Mouse (Mus musculus): Measurements from ENCODE around the gene Rec8. TPM values are rescaled to one million over a fixed set of nuclear protein-coding genes. Genes with fewer than 3 reads are reported as not detected.

Gene Rec8
- polyA plus RNA-seq (2014; fragmentation: Nextera tagmentation; extraction: Ambion mirVana): 7.7 TPM in 2 replicates

DNA sequence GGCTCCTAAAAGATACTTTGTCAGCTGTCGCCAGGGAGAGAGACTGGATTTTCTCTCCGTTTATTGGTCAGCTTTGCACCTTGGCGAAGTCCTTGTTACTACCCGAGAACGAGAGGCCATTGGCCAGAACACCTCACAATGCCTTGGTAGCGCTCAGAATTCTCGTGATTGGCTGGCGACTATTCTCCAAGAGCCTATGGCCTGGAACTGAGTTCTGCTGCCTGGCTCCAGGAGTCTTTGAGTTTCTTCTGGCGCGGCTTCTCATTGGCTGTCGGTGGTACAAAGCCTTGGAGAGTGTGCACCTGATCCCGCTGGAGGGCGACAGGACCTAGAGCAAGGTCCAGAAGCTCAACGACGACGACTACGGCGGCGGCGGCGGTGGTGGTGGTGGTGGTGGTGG is at the start of gene Rec8:
Gene Rec8, plus strand, starts transcription at position 216 of the 400 bp plus-strand sequence.
- Histone ChIP-seq H3K4me2 (ENCODE audit: low read depth, severe bottlenecking) (peak within 1 kb of the TSS; percentile 42), H3K4me3 (ENCODE audit: low read depth, low read length) (peak within 1 kb of the TSS; percentile 14), H3K36me3 (ENCODE audit: control insufficient read depth, insufficient read depth, low read length) (no peaks in the 10 kb centered on the region), H3K9ac (ENCODE audit: low read length) (0 out of 2 replicates have a peak within 1 kb of the TSS, but pooled peaks have one; percentile 1), H3K27ac (replicated peaks; ENCODE audit: low read depth, low read length) (no peak within 1 kb of the TSS), H3K4me1 (ENCODE audit: control insufficient read depth, insufficient read depth, low read length) (no peaks in the 10 kb centered on the region), H3K9me3 (ENCODE audit: control insufficient read depth, low read length) (no peaks in the 10 kb centered on the region), H3K27me3 (ENCODE audit: control insufficient read depth, insufficient read depth, low read length) (no peaks in the 10 kb centered on the region)
- DNase-seq (ENCODE audit: low spot score) (peak; percentile 70), ATAC-seq (ENCODE audit: insufficient number of reproducible peaks, low FRiP score, low TSS enrichment, low read depth) (peak; percentile 86)
- 8% methylated on average over 21 of the region's 21 CpGs for WGBS

DNA sequence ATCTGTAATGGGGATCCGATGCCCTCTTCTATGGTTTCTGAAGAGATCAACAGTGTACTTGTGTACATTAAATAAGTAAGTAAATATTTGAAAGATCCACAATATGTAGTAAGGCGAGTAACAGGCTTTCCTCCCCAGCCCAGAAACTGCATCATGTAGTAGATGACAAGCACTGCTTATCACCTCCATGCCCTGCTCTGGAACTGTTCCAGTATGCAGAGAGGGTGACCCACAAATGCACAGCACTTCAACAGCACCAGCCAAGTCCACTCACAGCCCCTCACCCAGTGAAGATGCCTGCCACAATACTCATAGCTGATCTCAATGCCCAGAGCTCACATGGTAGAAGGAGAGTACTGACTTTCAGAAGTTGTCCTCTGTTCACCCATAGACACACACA is 47.2 kb upstream of the Rec8 start:
- DNase-seq (ENCODE audit: low spot score) (no peak), ATAC-seq (ENCODE audit: insufficient number of reproducible peaks, low FRiP score, low TSS enrichment, low read depth) (no peak)
- peaks cover 16% of the 10 kb centered on the region; the same call in 1 of the 2 replicates for H3K36me3 ChIP-seq (ENCODE audit: control insufficient read depth, insufficient read depth, low read length)
- H3K9me3 ChIP-seq (ENCODE audit: control insufficient read depth, low read length): no peaks in the 10 kb centered on the region
- H3K4me1 ChIP-seq (ENCODE audit: control insufficient read depth, insufficient read depth, low read length): no peaks in the 10 kb centered on the region
- WGBS: 98% methylated on average over 2 of the region's 2 CpGs
- no peak overlapping the region for H3K4me2 ChIP-seq (ENCODE audit: low read depth, severe bottlenecking)
- no peak overlapping the region for H3K9ac ChIP-seq (ENCODE audit: low read length)
- H3K27ac ChIP-seq (replicated peaks; ENCODE audit: low read depth, low read length): no peak overlapping the region
- no peaks in the 10 kb centered on the region for H3K27me3 ChIP-seq (ENCODE audit: control insufficient read depth, insufficient read depth, low read length)
- H3K4me3 ChIP-seq (ENCODE audit: low read depth, low read length): no peak overlapping the region

DNA sequence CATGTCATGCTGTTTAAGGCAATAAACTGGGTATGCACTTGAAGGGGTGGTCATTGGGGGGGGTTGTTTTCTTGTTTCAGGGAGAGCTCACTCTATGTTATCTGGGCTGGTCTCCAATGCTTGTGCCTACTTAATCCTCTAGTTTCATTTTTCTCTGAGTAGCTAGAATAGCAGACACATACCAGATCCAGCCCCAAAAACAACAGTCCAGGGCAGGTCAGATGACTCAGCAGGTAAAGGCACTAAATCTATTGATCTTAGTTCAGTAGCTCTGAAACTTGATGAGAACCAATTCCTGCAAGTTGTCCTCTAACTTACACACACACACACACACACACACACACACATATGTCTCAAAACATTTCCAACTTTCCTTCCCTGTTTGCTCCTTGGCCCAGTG is 46.1 kb upstream of the Rec8 start:
- DNase-seq (ENCODE audit: low spot score): no peak
- Histone ChIP-seq H3K27ac (replicated peaks; ENCODE audit: low read depth, low read length) (no peak overlapping the region), H3K4me2 (ENCODE audit: low read depth, severe bottlenecking) (no peak overlapping the region), H3K9ac (ENCODE audit: low read length) (no peak overlapping the region), H3K4me3 (ENCODE audit: low read depth, low read length) (no peak overlapping the region), H3K4me1 (ENCODE audit: control insufficient read depth, insufficient read depth, low read length) (no peaks in the 10 kb centered on the region), H3K27me3 (ENCODE audit: control insufficient read depth, insufficient read depth, low read length) (no peaks in the 10 kb centered on the region), H3K36me3 (ENCODE audit: control insufficient read depth, insufficient read depth, low read length) (peaks cover 14% of the 10 kb centered on the region; the same call in 1 of the 2 replicates), H3K9me3 (ENCODE audit: control insufficient read depth, low read length) (no peaks in the 10 kb centered on the region)
- ATAC-seq (ENCODE audit: insufficient number of reproducible peaks, low FRiP score, low TSS enrichment, low read depth): no peak

DNA sequence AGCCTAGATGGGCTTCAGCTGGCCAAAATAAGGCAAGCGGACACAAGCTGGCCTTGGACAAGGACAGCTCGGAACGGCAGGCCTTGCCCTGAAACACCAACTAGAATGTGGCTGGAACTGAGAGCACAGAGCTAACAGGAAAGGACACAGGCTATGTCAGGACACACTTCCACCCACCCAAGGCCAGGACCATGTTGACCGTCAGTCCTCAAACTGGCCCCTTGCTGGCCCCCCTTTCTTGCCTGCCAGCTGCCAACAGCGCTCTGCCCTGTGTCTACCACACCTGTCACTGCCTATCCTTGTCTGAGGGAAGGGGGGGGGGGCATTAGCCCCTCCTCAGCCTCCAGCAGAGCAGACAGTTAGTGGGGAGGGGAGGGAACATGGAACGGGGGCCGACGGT is 42.5 kb upstream of the Rec8 start, which contains the start of gene Fitm1:
Gene Fitm1, plus strand, starts transcription at position 316 of the 400 bp plus-strand sequence.
- Histone ChIP-seq H3K27me3 (ENCODE audit: control insufficient read depth, insufficient read depth, low read length) (no peaks in the 10 kb centered on the region), H3K4me2 (ENCODE audit: low read depth, severe bottlenecking) (no peak within 1 kb of the TSS), H3K27ac (replicated peaks; ENCODE audit: low read depth, low read length) (no peak within 1 kb of the TSS), H3K9ac (ENCODE audit: low read length) (no peak within 1 kb of the TSS), H3K36me3 (ENCODE audit: control insufficient read depth, insufficient read depth, low read length) (peaks cover 2% of the 10 kb centered on the region; the same call in 1 of the 2 replicates), H3K4me1 (ENCODE audit: control insufficient read depth, insufficient read depth, low read length) (peaks cover 9% of the 10 kb centered on the region; the same call in 1 of the 2 replicates), H3K4me3 (ENCODE audit: low read depth, low read length) (no peak within 1 kb of the TSS), H3K9me3 (ENCODE audit: control insufficient read depth, low read length) (no peaks in the 10 kb centered on the region)
- ATAC-seq (ENCODE audit: insufficient number of reproducible peaks, low FRiP score, low TSS enrichment, low read depth) (no peak), DNase-seq (ENCODE audit: low spot score) (no peak)
- WGBS: 79% methylated on average over 7 of the region's 8 CpGs

DNA sequence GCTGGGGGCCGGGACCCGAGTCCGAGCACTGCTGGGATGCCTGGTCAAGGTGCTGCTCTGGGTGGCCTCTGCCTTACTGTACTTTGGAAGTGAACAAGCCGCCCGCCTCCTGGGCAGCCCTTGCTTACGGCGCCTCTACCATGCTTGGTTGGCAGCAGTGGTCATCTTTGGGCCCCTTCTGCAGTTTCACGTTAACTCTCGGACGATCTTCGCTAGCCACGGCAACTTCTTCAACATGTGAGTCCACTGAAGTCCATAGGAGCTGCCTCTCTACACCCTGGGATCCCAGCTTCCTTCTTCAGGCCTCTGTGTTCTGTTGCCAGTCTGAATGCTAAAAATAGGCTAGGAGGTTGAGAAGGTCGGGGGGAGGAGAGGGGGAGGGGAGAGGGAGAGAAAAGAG is 42.1 kb upstream of the Rec8 start:
- Histone ChIP-seq H3K27ac (replicated peaks; ENCODE audit: low read depth, low read length) (no peak overlapping the region), H3K36me3 (ENCODE audit: control insufficient read depth, insufficient read depth, low read length) (no peaks in the 10 kb centered on the region; the same call in 1 of the 2 replicates), H3K4me1 (ENCODE audit: control insufficient read depth, insufficient read depth, low read length) (peaks cover 9% of the 10 kb centered on the region; the same call in 1 of the 2 replicates), H3K9ac (ENCODE audit: low read length) (no peak overlapping the region), H3K4me3 (ENCODE audit: low read depth, low read length) (no peak overlapping the region), H3K4me2 (ENCODE audit: low read depth, severe bottlenecking) (no peak overlapping the region), H3K9me3 (ENCODE audit: control insufficient read depth, low read length) (no peaks in the 10 kb centered on the region), H3K27me3 (ENCODE audit: control insufficient read depth, insufficient read depth, low read length) (no peaks in the 10 kb centered on the region)
- DNase-seq (ENCODE audit: low spot score) (no peak), ATAC-seq (ENCODE audit: insufficient number of reproducible peaks, low FRiP score, low TSS enrichment, low read depth) (no peak)
- WGBS: 82% methylated on average over 13 of the region's 13 CpGs

DNA sequence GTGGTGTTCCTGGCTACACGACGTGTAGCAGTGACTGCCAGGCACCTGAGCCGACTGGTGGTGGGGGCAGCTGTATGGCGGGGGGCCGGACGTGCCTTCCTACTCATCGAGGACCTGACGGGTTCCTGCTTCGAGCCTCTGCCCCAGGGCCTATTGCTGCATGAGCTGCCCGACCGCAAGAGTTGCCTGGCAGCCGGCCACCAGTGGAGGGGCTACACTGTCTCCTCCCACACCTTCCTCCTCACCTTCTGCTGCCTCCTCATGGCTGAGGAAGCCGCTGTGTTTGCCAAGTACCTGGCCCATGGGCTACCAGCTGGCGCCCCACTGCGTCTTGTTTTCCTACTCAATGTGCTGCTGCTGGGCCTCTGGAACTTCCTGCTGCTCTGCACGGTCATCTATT is 41.5 kb upstream of the Rec8 start:
- 84% methylated on average over 16 of the region's 16 CpGs for WGBS
- H3K27me3 ChIP-seq (ENCODE audit: control insufficient read depth, insufficient read depth, low read length): no peaks in the 10 kb centered on the region
- no peak for DNase-seq (ENCODE audit: low spot score)
- H3K4me2 ChIP-seq (ENCODE audit: low read depth, severe bottlenecking): no peak overlapping the region
- no peak for ATAC-seq (ENCODE audit: insufficient number of reproducible peaks, low FRiP score, low TSS enrichment, low read depth)
- no peak overlapping the region for H3K27ac ChIP-seq (replicated peaks; ENCODE audit: low read depth, low read length)
- peaks cover 9% of the 10 kb centered on the region; the same call in 1 of the 2 replicates for H3K4me1 ChIP-seq (ENCODE audit: control insufficient read depth, insufficient read depth, low read length)
- peaks cover under 1% of the 10 kb centered on the region; the same call in 1 of the 2 replicates for H3K36me3 ChIP-seq (ENCODE audit: control insufficient read depth, insufficient read depth, low read length)
- H3K9ac ChIP-seq (ENCODE audit: low read length): no peak overlapping the region
- H3K9me3 ChIP-seq (ENCODE audit: control insufficient read depth, low read length): no peaks in the 10 kb centered on the region
- H3K4me3 ChIP-seq (ENCODE audit: low read depth, low read length): no peak overlapping the region

DNA sequence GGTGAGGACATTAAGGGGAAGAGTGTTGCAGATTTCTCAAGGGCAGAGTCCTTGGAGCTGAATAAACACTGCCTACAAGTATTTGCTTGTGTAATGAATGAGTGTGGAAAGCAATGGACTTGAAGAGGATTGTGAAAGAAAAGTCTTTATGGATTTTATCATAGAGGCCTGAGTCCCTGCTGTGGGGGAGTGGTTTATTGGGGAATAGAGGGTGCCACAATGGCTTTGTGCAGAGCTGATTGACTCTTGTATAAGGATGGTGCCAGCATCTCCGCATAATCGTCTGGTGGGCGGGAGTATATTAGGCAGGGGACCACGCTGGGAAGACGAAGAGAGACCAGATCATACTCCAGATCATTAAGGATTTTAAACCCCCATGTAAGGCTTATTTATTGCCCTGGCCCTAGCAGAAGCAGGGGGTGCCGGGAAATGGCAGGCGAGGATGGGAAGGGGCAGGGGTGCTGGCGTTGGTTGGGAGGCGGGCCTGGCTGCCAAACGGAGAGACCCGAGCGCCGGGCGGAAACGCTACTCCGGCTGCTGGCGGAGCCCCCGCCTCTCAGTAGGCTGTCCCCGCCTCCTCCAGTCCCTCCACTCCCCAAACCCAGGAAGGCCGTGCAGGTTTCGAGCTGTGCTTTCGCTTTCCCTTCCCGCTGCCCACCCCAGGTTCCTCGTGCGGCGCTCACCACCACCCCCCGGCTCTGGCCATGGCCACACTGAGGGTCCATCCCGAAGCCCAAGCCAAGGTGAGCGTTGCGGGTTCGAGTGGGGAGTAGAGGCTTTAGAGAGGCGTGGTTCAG is 39.8 kb upstream of the Rec8 start, which contains the start of gene Psme1:
Gene Psme1, plus strand, starts transcription at position 253 of the 797 bp plus-strand sequence.
- DNase-seq (ENCODE audit: low spot score) (peak; percentile 85), ATAC-seq (ENCODE audit: insufficient number of reproducible peaks, low FRiP score, low TSS enrichment, low read depth) (peak; percentile 83)
- H3K4me2 ChIP-seq (ENCODE audit: low read depth, severe bottlenecking): peak within 1 kb of the TSS; percentile 90
- under 1% methylated on average over 32 of the region's 32 CpGs for WGBS
- no peaks in the 10 kb centered on the region for H3K27me3 ChIP-seq (ENCODE audit: control insufficient read depth, insufficient read depth, low read length)
- peak within 1 kb of the TSS; percentile 56; the same call in 1 of the 2 replicates for H3K27ac ChIP-seq (replicated peaks; ENCODE audit: low read depth, low read length)
- H3K4me3 ChIP-seq (ENCODE audit: low read depth, low read length): peak within 1 kb of the TSS; percentile 72
- H3K9me3 ChIP-seq (ENCODE audit: control insufficient read depth, low read length): no peaks in the 10 kb centered on the region
- H3K36me3 ChIP-seq (ENCODE audit: control insufficient read depth, insufficient read depth, low read length): peaks cover 3% of the 10 kb centered on the region; the same call in 1 of the 2 replicates
- H3K4me1 ChIP-seq (ENCODE audit: control insufficient read depth, insufficient read depth, low read length): peaks cover 9% of the 10 kb centered on the region; the same call in 1 of the 2 replicates
- H3K9ac ChIP-seq (ENCODE audit: low read length): peak within 1 kb of the TSS; percentile 89

DNA sequence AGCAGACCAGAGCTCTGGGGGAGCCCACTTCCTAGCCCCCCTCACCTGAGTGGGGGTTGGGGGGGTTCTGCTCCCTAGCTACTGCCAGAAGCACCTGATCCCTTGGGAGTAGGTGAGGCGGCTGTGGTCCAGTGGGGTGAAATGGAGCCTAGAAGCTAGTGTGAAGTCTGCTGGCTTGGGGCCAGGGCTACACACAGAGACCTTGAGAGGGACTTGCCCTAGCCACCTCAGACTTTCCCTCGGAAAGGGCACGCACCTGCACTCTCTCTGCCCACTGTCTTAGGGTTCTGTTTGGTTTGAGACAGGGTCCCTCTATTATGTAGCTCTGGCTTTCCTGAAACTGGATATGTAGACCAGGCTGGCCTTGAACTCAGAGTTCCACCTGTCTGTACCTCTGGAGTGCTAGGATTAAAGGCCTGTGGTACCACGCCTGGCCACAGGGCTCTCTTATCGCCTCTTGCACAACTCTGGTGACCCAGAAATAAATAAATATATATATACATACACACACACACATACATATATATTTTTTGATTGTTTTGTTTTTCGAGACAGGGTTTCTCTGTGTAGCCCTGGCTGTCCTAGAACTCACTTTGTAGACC is 39.1 kb upstream of the Rec8 start:
- Histone ChIP-seq H3K9me3 (ENCODE audit: control insufficient read depth, low read length) (no peaks in the 10 kb centered on the region), H3K27ac (replicated peaks; ENCODE audit: low read depth, low read length) (peak overlapping the region; percentile 56; the same call in 1 of the 2 replicates), H3K36me3 (ENCODE audit: control insufficient read depth, insufficient read depth, low read length) (peaks cover 3% of the 10 kb centered on the region; the same call in 1 of the 2 replicates), H3K9ac (ENCODE audit: low read length) (peak overlapping the region; percentile 89), H3K4me1 (ENCODE audit: control insufficient read depth, insufficient read depth, low read length) (peaks cover 9% of the 10 kb centered on the region; the same call in 1 of the 2 replicates), H3K4me2 (ENCODE audit: low read depth, severe bottlenecking) (peak overlapping the region; percentile 90), H3K4me3 (ENCODE audit: low read depth, low read length) (peak overlapping the region; percentile 72), H3K27me3 (ENCODE audit: control insufficient read depth, insufficient read depth, low read length) (no peaks in the 10 kb centered on the region)
- DNase-seq (ENCODE audit: low spot score) (no peak), ATAC-seq (ENCODE audit: insufficient number of reproducible peaks, low FRiP score, low TSS enrichment, low read depth) (peak; percentile 38; the same call in 1 of the 2 replicates)
- 34% methylated on average over 6 of the region's 6 CpGs for WGBS

Data from limb, embryonic 11.5 days (tissue).